Mouse (Mus musculus) C2C12 (cell line): ENCODE measurements at regions not wholly inside any gene's neighbourhood (a gene's known extent, or its start where the extent isn't known, plus 50 kb on each side); places are given as distances from the start of the nearest gene placed in this dataset.

ENCODE experiments used
- CTCF ChIP-seq: IDR thresholded peaks from one replicate; pipeline ENCODE4 v1.5.1; 2011; ENCODE audit not compliant: control insufficient read depth, insufficient read depth, insufficient read length
- MAX ChIP-seq: IDR thresholded peaks from one replicate; pipeline ENCODE4 v1.6.1; 2011; ENCODE audit warnings: mild to moderate bottlenecking, control low read depth
- USF1 ChIP-seq: IDR thresholded peaks from one replicate; pipeline ENCODE4 v1.6.1; 2011; ENCODE audit warnings: low read depth, mild to moderate bottlenecking, control low read depth, moderate library complexity

- TF ChIP-seq CTCF (no peak), USF1 (no peak), MAX (no peak)
Observed at GRCm38 (mm10) chr3:129130521-129130920, 69.2 kb upstream of the Pitx2 start.
